Mouse (Mus musculus): Measurements from ENCODE around the gene Pycard.

DNA sequence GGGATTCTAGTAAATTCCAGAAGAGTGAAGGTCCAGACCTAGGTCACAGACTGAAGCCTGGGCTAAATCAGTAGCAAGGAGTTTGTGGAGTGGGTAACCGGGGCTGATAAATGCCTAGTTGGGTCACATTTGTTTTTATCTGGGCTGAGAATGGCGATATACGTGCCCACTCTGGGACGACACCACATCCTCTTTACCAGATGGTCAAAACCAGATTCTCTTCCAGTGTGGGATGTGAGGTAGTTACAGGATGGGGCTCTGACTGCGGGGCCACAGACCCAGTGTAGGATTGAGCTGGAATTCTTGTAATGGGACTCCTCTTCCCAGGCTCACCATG is 10.5 kb upstream of the Pycard start:
- TF ChIP-seq POLR2A (IDR thresholded peaks at IDR 0.05; ENCODE audit: low read depth, low read length) (no peak), CTCF (IDR thresholded peaks at IDR 0.05; ENCODE audit: borderline replicate concordance, insufficient read depth, low read length) (no peak)
